Mouse (Mus musculus): ENCODE measurements at regions not wholly inside any gene's neighbourhood (a gene's known extent, or its start where the extent isn't known, plus 50 kb on each side); places are given as distances from the start of the nearest gene placed in this dataset.

DNA sequence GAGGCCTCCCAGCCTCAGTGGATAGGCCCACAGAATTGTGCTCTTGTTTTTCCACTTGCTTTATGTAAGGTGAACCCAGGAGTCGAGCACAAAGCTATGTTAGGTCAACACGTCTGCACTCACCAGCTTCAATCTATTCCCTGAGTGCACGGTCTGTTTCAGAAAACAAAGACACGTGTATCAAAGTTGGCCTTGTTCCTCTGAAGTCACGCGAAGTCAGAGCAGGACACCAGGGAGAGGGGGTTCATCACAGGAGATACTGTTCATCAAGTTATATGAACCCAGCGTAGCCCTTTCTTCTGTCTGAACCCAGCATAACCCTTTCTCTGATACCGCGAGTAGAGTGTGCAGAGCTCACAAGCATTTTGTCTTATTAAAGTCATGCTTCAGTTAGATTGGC lies 98.8 kb downstream of the Sec23ip start:
- TF ChIP-seq CTCF (IDR thresholded peaks at IDR 0.05; ENCODE audit: extremely low read depth, insufficient read length, insufficient replicate concordance, low read depth, low read length) (no peak), POLR2A (IDR thresholded peaks at IDR 0.05; ENCODE audit: low read depth, low read length) (no peak)
